Mouse (Mus musculus) embryonic facial prominence, embryonic 10.5 days (tissue): ENCODE measurements around the gene Cgrrf1. TPM values are rescaled to one million over a fixed set of nuclear protein-coding genes. Genes with fewer than 3 reads are reported as not detected.
A peak's percentile ranks its signal among the peaks of the same experiment; 100 is the strongest.

Source experiments
- DNase-seq: peaks from one replicate; pipeline ENCODE4 v3.0.0-alpha.2; 2017; ENCODE audit warnings: low spot score
- H3K27ac ChIP-seq: fragments of 300-500 bp; sonication (generic); replicated peaks from 2 replicates; pipeline ENCODE4 v1.5.1; 2016; ENCODE audit warnings: mild to moderate bottlenecking
- H3K27me3 ChIP-seq: fragments of 300-500 bp; sonication (generic); replicated peaks from 2 replicates; pipeline ENCODE4 v1.6.1; 2016; ENCODE audit warnings: low read depth, mild to moderate bottlenecking; ENCODE audit not compliant: poor library complexity, severe bottlenecking
- H3K36me3 ChIP-seq: fragments of 300-500 bp; sonication (generic); replicated peaks from 2 replicates; pipeline ENCODE4 v1.6.1; 2016; ENCODE audit warnings: mild to moderate bottlenecking, moderate library complexity
- H3K4me1 ChIP-seq: fragments of 300-500 bp; sonication (generic); 2 replicates; pipeline ENCODE4 v1.6.1; 2016
- H3K4me3 ChIP-seq: fragments of 300-500 bp; sonication (generic); 2 replicates; pipeline ENCODE4 v1.5.1; 2016; ENCODE audit warnings: mild to moderate bottlenecking, moderate library complexity
- H3K9me3 ChIP-seq: fragments of 300-500 bp; sonication (generic); 2 replicates; pipeline ENCODE4 v1.6.1; 2016; ENCODE audit warnings: mild to moderate bottlenecking
- whole genome bisulfite sequencing: fragments of 180-500 bp; shearing (Covaris S2); methylation state at CpG from one replicate; pipeline ENCODE4 v1.1.7; 2016; 5-methylcytosine and 5-hydroxymethylcytosine counted together
- polyA plus RNA-seq: library from polyadenylated mRNA; unstranded; fragments of >200 nt; fragmentation: Nextera tagmentation; extraction: Ambion mirVana; gene quantifications from 2 replicates; pipeline ENCODE4 v1.2.1, GENCODE M21; 2016

Gene Cgrrf1
- polyA plus RNA-seq, 1 experiment from 2014 or later, result 32.1 TPM

DNA sequence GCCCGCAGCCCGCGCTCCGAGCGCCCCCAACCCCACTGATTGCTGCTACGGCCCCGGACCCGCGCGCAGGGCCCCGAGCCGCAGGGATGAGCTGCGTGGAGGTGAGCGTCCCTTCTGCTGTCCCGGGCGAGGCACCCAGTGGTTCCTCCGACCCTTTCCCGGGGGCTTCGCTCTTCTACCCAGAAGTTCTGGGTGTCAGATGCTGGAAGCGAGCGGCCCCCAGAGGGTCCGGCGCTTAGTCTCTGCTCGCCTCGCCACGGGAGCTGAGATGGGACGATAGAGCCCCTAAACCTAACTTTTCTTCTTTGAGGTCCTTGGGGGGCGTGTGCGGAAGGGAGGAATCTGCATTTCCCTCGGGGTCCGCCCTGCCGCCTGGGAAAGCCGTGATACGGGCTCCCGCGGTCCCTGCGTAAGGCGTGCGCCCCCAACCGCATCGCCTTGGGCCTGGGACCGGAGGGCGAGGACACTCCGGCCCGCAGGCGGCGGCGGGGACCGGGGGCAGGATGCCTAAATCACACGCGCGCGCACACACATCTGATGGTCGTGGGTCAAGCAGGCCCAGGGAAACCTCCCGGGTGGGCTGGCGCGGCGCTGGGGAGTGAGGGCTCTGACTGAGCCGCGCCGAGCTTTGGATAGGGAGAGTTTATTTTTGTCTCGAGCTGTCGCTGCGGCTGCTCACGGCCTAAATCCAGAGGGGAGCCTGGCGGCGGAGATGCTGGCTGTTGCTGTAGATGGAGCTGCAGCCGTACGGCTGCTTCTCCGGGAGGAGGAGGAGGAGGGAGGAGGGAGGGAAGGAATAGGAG lies 51.3 kb downstream of the Cgrrf1 start:
- H3K4me1 ChIP-seq, result peaks cover 53% of the 10 kb centered on the region
- peak overlapping the region; percentile 93 for H3K27ac ChIP-seq
- no peaks in the 10 kb centered on the region; the same call in 1 of the 2 replicates for H3K36me3 ChIP-seq
- under 1% methylated on average over 70 of the region's 70 CpGs for WGBS
- H3K9me3 ChIP-seq, result no peaks in the 10 kb centered on the region
- DNase-seq, result peak; percentile 80
- peak overlapping the region; percentile 79 for H3K4me3 ChIP-seq
- H3K27me3 ChIP-seq, result no peaks in the 10 kb centered on the region

DNA sequence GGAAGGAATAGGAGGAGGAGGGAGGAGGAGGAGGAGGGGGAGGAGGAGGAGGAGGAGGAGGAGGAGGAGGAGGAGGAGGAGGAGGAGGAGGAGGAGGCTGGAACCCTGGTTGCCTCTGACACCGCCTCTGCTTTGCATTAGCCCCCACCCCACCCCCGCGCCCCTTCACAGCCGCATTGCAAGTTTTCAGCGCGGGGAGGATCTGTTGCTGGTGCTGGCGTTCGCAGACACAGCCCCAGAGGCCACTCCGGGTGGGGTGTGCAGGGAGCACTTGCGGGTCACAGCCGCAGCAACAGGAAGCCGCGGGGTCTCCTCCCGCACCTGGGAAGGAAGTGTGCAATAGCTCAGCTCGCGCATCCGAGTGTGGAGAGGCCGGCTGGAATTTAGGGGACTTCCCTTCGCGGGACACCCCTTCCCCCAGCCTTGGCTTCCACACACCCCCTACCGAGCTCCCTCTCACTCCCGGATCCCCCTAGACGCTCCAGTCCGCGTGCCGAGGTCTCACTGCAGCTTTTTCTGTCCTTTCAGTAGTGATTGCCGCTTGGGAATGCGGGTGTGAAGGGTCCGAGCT lies 52.0 kb downstream of the Cgrrf1 start:
- peak; percentile 79 for DNase-seq
- Histone ChIP-seq H3K9me3 (no peaks in the 10 kb centered on the region), H3K36me3 (no peaks in the 10 kb centered on the region; the same call in 1 of the 2 replicates), H3K4me3 (peak overlapping the region; percentile 79), H3K4me1 (peaks cover 53% of the 10 kb centered on the region), H3K27me3 (no peaks in the 10 kb centered on the region), H3K27ac (peak overlapping the region; percentile 93)
- under 1% methylated on average over 29 of the region's 29 CpGs for WGBS

DNA sequence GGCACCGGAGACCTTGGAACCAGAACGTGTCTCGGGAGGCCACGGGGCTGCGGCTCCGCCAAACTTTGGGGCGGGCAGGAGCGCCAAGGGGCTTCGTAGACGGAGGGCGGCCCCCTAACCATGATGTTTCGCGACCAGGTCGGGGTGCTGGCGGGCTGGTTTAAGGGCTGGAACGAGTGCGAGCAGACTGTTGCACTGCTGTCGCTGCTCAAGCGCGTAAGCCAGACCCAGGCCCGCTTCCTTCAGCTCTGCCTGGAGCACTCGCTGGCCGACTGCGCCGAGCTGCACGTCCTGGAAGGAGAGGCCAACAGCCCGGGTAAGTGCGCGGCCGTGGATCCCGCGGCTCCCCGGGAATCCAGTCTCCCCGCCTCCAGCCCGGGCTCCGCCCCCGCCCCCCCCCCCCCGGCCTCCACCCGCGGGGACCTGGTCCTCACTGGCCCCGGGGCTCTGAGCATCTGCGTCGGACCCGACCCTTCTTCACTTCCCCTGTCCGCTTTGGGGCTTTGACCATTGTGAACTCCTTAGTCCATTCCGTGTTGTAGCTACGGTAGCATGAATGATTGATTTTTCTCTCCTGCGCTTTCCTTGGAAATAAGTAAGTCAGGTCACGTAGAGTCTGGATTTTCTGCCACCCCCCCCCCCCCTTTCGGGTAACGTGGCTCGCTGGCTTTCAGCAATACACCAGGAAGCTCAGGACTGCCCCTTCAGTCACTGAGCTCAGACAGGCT lies 52.9 kb downstream of the Cgrrf1 start:
- Histone ChIP-seq H3K4me1 (peaks cover 53% of the 10 kb centered on the region), H3K36me3 (peaks cover 5% of the 10 kb centered on the region), H3K9me3 (no peaks in the 10 kb centered on the region), H3K27me3 (no peaks in the 10 kb centered on the region), H3K27ac (peak overlapping the region; percentile 93), H3K4me3 (peak overlapping the region; percentile 79)
- 1% methylated on average over 50 of the region's 52 CpGs for WGBS
- peak; percentile 83 for DNase-seq

DNA sequence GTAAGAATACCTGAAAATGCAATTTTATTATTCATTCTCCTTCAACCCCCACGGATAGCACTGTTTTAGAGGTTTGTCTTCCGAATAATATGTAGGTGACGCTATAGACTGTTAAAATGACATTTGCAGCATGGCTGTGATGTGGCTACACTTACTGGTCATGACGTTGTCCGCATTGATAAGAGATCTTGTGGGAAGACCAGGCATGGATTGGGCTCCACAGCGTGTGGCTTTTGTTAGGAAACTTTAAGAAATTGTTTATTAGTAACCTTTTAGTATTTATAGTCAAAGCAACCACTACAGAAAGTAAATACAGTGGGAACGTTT lies 53.5 kb downstream of the Cgrrf1 start:
- DNase-seq, result no peak
- WGBS, result 1% methylated on average over 7 of the region's 7 CpGs
- peaks cover 53% of the 10 kb centered on the region for H3K4me1 ChIP-seq
- no peaks in the 10 kb centered on the region for H3K27me3 ChIP-seq
- no peaks in the 10 kb centered on the region for H3K9me3 ChIP-seq
- H3K4me3 ChIP-seq, result peak overlapping the region; percentile 79
- H3K27ac ChIP-seq, result peak overlapping the region; percentile 93
- H3K36me3 ChIP-seq, result peaks cover 5% of the 10 kb centered on the region

DNA sequence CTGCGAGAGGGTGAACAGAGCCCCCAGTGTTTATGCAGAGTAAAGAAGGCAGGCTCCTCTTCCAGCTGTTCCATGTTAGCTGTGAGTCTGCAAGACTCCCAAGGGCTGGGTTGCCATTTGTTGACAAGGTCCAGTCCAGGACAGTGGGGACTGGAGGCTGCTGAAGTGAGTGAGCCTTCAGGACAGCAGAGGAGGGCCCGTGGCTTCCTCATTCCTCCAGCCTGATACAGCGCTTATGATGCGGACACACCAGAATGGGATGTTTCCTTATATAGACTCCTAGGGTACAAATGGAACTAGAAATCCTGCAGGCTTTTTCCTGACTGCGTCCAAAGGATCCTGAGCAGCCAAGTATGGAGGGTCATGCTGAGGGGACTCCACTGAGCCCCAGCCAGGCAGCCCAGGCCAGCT lies 54.0 kb downstream of the Cgrrf1 start:
- no peaks in the 10 kb centered on the region for H3K9me3 ChIP-seq
- H3K36me3 ChIP-seq, result peaks cover 5% of the 10 kb centered on the region
- H3K4me3 ChIP-seq, result peak overlapping the region; percentile 79
- H3K4me1 ChIP-seq, result peaks cover 53% of the 10 kb centered on the region
- H3K27ac ChIP-seq, result peak overlapping the region; percentile 42
- H3K27me3 ChIP-seq, result no peaks in the 10 kb centered on the region
- peak; percentile 52 for DNase-seq
- WGBS, result 19% methylated on average over 5 of the region's 5 CpGs

- no peak overlapping the region for H3K27ac ChIP-seq
- H3K36me3 ChIP-seq, result peaks cover 9% of the 10 kb centered on the region
- no peak overlapping the region for H3K4me3 ChIP-seq
- H3K27me3 ChIP-seq, result no peaks in the 10 kb centered on the region
- WGBS, result 89% methylated on average over 4 of the region's 4 CpGs
- no peaks in the 10 kb centered on the region for H3K9me3 ChIP-seq
- peaks cover 22% of the 10 kb centered on the region for H3K4me1 ChIP-seq
- DNase-seq, result no peak
Observed at GRCm38 (mm10) chr14:46889096-46889495, 57.2 kb downstream of the Cgrrf1 start.

DNA sequence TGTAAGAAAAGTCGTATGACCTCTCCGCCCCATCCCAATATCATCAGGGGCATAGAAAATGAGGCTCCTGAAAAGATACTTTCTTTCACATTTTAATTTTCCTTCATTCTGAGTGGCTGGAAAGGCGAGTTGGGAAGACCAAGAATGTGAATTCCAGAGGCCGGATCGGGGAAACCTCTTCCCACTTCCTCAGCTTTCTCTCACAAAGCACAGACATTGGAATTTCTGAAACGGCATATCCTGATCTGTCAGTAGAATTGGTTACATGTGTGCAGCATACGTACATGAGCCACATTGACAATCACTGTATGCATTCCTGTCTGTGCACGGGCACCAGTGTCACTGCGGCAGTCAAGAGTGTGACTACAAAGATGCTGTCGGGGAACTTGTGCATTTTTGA lies 62.0 kb downstream of the Cgrrf1 start:
- Histone ChIP-seq H3K36me3 (peaks cover 16% of the 10 kb centered on the region), H3K27me3 (no peaks in the 10 kb centered on the region), H3K27ac (no peak overlapping the region), H3K4me1 (no peaks in the 10 kb centered on the region), H3K4me3 (no peak overlapping the region), H3K9me3 (no peaks in the 10 kb centered on the region)
- no peak for DNase-seq
- 82% methylated on average over 10 of the region's 10 CpGs for WGBS

DNA sequence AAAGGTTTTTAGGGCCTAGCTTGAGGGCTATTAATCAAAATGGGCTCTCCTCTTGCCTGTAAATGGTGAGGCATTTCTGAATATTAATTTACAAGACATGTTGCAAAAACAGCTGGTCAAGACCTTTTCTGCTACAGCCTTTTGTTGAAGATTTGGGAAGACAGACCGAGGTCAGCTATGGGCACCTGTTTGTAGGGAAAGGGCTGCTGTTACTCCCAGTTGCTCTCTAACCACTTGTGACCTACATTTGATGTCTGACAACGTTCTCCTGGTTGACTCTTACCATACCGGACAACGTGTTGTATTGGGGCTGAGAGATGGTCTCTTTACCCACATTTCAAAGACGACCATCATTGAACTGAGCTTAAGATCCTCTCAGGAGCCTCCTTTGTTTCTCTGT lies 66.0 kb downstream of the Cgrrf1 start:
- H3K36me3 ChIP-seq, result peaks cover 8% of the 10 kb centered on the region; the same call in 1 of the 2 replicates
- peaks cover 12% of the 10 kb centered on the region for H3K4me1 ChIP-seq
- DNase-seq, result no peak
- no peak overlapping the region for H3K27ac ChIP-seq
- no peak overlapping the region for H3K4me3 ChIP-seq
- H3K9me3 ChIP-seq, result no peaks in the 10 kb centered on the region
- H3K27me3 ChIP-seq, result no peaks in the 10 kb centered on the region
- WGBS, result 92% methylated on average over 5 of the region's 5 CpGs

- Histone ChIP-seq H3K27ac (no peak overlapping the region), H3K36me3 (peaks cover 8% of the 10 kb centered on the region; the same call in 1 of the 2 replicates), H3K4me3 (no peak overlapping the region), H3K4me1 (peaks cover 12% of the 10 kb centered on the region), H3K27me3 (no peaks in the 10 kb centered on the region), H3K9me3 (no peaks in the 10 kb centered on the region)
- DNase-seq, result no peak
- 73% methylated on average over 3 of the region's 3 CpGs for WGBS
Observed at GRCm38 (mm10) chr14:46898626-46899025, 66.7 kb downstream of the Cgrrf1 start.

GRCm38 (mm10) chr14:46902498-46903087 lies 70.7 kb downstream of the Cgrrf1 start:
- WGBS, result 93% methylated on average over 9 of the region's 9 CpGs
- H3K27me3 ChIP-seq, result no peaks in the 10 kb centered on the region
- H3K9me3 ChIP-seq, result no peaks in the 10 kb centered on the region
- H3K36me3 ChIP-seq, result no peaks in the 10 kb centered on the region
- peaks cover 12% of the 10 kb centered on the region for H3K4me1 ChIP-seq
- DNase-seq, result no peak
- no peak overlapping the region for H3K27ac ChIP-seq
- no peak overlapping the region for H3K4me3 ChIP-seq
